Mouse (Mus musculus) ovary, postnatal 10 days (tissue): ENCODE results near the gene Olfr1412.

Experiments used
- DNase-seq: peaks from one replicate; pipeline ENCODE4 v3.0.0; 2022; ENCODE audit warnings: low spot score

The Olfr1412 gene

DNA sequence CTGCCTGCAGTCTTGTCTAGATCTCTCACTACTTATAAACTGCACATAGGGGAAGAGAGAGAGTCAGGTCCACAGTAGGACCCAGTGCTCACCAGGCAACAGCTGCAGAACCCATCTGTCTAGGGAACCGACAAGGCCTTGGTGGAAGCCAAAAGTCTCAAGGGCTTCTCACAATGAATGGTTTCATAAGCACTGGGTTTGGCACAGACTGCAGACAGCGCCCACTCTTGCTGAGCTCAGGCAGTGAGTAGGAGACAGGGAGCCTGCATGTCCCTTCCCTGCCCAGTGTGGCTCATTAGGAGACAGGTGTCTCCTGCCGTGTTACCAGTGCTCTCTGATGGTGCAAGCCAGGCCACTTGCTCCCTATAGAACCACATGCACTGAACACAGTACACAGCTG is 52.6 kb downstream of the Olfr1412 start:
- DNase-seq, result no peak

DNA sequence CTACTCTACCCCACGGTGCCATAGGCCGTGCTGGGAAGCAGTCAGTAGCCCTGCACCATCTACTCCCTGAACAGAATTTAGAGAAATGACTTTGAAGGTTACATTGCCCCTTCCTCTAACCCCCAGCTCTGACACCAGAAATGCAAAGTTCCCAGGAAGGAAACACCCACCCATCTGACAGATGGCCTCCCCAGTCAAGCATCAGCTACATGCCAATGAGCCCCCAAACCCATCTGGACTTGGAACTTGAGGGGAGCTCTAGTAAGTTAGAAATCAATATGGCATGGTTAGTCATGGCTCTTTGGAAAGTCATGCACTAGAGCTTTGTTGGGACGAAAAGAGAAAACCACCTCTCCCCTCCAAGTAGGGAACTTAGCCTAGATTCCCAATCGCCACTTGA is 53.2 kb downstream of the Olfr1412 start:
- no peak for DNase-seq

DNA sequence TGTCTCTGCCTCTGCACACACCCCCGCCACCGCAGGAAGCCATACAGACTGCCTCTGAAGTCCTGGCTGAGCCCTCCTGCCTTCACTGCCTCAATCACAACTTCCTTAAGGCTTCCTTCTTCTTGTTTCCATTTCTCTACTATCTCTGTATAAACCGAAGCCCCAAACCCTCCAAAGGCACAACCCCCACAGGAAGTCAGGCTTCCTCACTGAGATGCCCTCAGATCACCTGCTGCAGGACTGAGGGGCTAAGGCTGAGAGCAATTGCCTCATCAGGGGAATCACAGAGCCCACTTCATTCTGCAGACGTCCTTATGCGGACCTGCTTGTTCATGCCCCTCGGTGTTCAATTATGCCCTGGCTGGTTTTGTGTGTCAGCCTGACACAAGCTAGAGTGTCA is 54.8 kb downstream of the Olfr1412 start:
- no peak for DNase-seq
